Mouse (Mus musculus) megakaryocyte, embryonic 14.5 days (primary cell): ENCODE data around the gene Pkp3.

Source experiments
- FLI1 ChIP-seq: IDR thresholded peaks from 2 replicates; pipeline ENCODE4 v1.6.1; 2012; ENCODE audit warnings: low read length, inconsistent platforms, mixed read lengths
- GATA1 ChIP-seq: IDR thresholded peaks from 3 replicates; pipeline ENCODE4 v1.6.1; 2012; ENCODE audit warnings: mixed read lengths, low read length, inconsistent platforms, borderline replicate concordance

GRCm38 (mm10) chr7:141097177-141097576, 19.2 kb downstream of the Pkp3 start:
- no peak for TF ChIP-seq GATA1
- no peak for TF ChIP-seq FLI1
